Mouse (Mus musculus) MEL (cell line): ENCODE results near the gene Edil3.

ENCODE experiments used
- MYC ChIP-seq: IDR thresholded peaks from 2 replicates; pipeline ENCODE4 v1.6.1; 2011; ENCODE audit warnings: low read depth, mild to moderate bottlenecking, low read length, improper control_type of control experiment, moderate library complexity
- POLR2A ChIP-seq, 2 experiments: IDR thresholded peaks; 2 replicates each; pipeline ENCODE4 v1.6.1; 2011 to 2012; ENCODE audit warnings: low read length in 2 of 2, mild to moderate bottlenecking in 2 of 2, control low read depth in 1 of 2, improper control_type of control experiment in 1 of 2, low read depth in 1 of 2, moderate library complexity in 1 of 2; ENCODE audit not compliant: control insufficient read depth in 1 of 2, insufficient read depth in 1 of 2, poor library complexity in 1 of 2
- POLR2AphosphoS5 ChIP-seq: IDR thresholded peaks from 2 replicates; pipeline ENCODE4 v1.6.1; 2012; ENCODE audit warnings: low read depth, borderline replicate concordance, mild to moderate bottlenecking, inconsistent platforms, low read length, moderate library complexity, mixed read lengths
- TAL1 ChIP-seq: IDR thresholded peaks from 2 replicates; pipeline ENCODE4 v1.6.1; 2012; ENCODE audit warnings: mild to moderate bottlenecking, inconsistent platforms, low read length, moderate library complexity, mixed read lengths
- TBP ChIP-seq: IDR thresholded peaks from 2 replicates; pipeline ENCODE4 v1.8.0; 2011; ENCODE audit warnings: low read depth, low read length, improper control_type of control experiment
- UBTF ChIP-seq: IDR thresholded peaks from 2 replicates; pipeline ENCODE4 v1.6.1; 2012; ENCODE audit warnings: low read depth, mild to moderate bottlenecking, inconsistent platforms, low read length, improper control_type of control experiment, moderate library complexity, borderline replicate concordance; ENCODE audit not compliant: insufficient read depth
- USF2 ChIP-seq, 2 experiments: IDR thresholded peaks; 2 replicates each; pipeline ENCODE4 v1.6.1; 2011 to 2012; ENCODE audit warnings: improper control_type of control experiment in 2 of 2, low read length in 2 of 2, borderline replicate concordance in 1 of 2, inconsistent platforms in 1 of 2, low read depth in 1 of 2, mild to moderate bottlenecking in 1 of 2; ENCODE audit not compliant: insufficient read depth in 1 of 2
- ZC3H11A ChIP-seq: IDR thresholded peaks from 2 replicates; pipeline ENCODE4 v1.6.1; 2012; ENCODE audit warnings: low read depth, mild to moderate bottlenecking, inconsistent platforms, low read length, improper control_type of control experiment

- TF ChIP-seq ZC3H11A (no peak), MYC (no peak), USF2 (IDR thresholded peaks at IDR 0.05; ENCODE audit: borderline replicate concordance in 1 of 2, insufficient read depth in 1 of 2, low read depth in 1 of 2, low read length in 2 of 2) (no peak), TBP (no peak), TAL1 (no peak), POLR2A (IDR thresholded peaks at IDR 0.05; ENCODE audit: control insufficient read depth in 1 of 2, insufficient read depth in 1 of 2, low read depth in 1 of 2, low read length in 2 of 2, poor library complexity in 1 of 2) (no peak), UBTF (no peak), POLR2AphosphoS5 (no peak)
Observed at GRCm38 (mm10) chr13:88824441-88824840, 3.2 kb downstream of the Edil3 start.
